Mouse (Mus musculus) MEL (cell line): ENCODE measurements around the gene Gpr62. TPM values are rescaled to one million over a fixed set of nuclear protein-coding genes. Genes with fewer than 3 reads are reported as not detected.

Source experiments
- DNase-seq: peaks from one replicate; pipeline ENCODE4 v3.0.0; 2011; ENCODE audit warnings: low read depth, low spot score
- H3K27ac ChIP-seq: 2 replicates; pipeline ENCODE4 v1.5.1; 2012; ENCODE audit warnings: low read depth, mild to moderate bottlenecking, control low read depth, low read length, moderate library complexity; ENCODE audit not compliant: control insufficient read depth
- H3K27me3 ChIP-seq, 2 experiments: fragments of 150-350 bp in 1 of 2; sonication (generic) in 1 of 2; 2 replicates each; pipeline ENCODE4 v1.6.1; 2012; ENCODE audit warnings: low read length in 2 of 2, mild to moderate bottlenecking in 2 of 2, improper control_type of control experiment in 1 of 2, moderate library complexity in 1 of 2; ENCODE audit not compliant: insufficient read depth in 2 of 2, control insufficient read depth in 1 of 2
- H3K36me3 ChIP-seq, 2 experiments: 2 replicates each; pipeline ENCODE4 v1.6.1; 2012 to 2014; ENCODE audit warnings: low read length in 2 of 2, improper control_type of control experiment in 1 of 2, inconsistent platforms in 1 of 2, mild to moderate bottlenecking in 1 of 2; ENCODE audit not compliant: insufficient read depth in 2 of 2, control insufficient read depth in 1 of 2
- H3K4me1 ChIP-seq, 2 experiments: fragments of 150-350 bp in 1 of 2; sonication (generic) in 1 of 2; 2 replicates each; pipeline ENCODE4 v1.6.1; 2012; ENCODE audit warnings: low read length in 2 of 2, improper control_type of control experiment in 1 of 2, mild to moderate bottlenecking in 1 of 2; ENCODE audit not compliant: insufficient read depth in 2 of 2, control insufficient read depth in 1 of 2
- H3K4me3 ChIP-seq, 2 experiments: fragments of 150-350 bp in 1 of 2; sonication (generic) in 1 of 2; 2 replicates each; pipeline ENCODE4 v1.5.1; 2012; ENCODE audit warnings: low read depth in 2 of 2, low read length in 2 of 2, mild to moderate bottlenecking in 2 of 2, moderate library complexity in 2 of 2, control low read depth in 1 of 2, improper control_type of control experiment in 1 of 2; ENCODE audit not compliant: control insufficient read depth in 1 of 2, insufficient read depth in 1 of 2
- H3K79me2 ChIP-seq: 2 replicates; pipeline ENCODE4 v1.6.1; 2012; ENCODE audit warnings: mild to moderate bottlenecking, low read length, moderate library complexity; ENCODE audit not compliant: control insufficient read depth, poor library complexity, insufficient read depth
- H3K9ac ChIP-seq: 2 replicates; pipeline ENCODE4 v1.6.1; 2012; ENCODE audit warnings: low read depth, mild to moderate bottlenecking, control low read depth, low read length, moderate library complexity; ENCODE audit not compliant: control insufficient read depth, poor library complexity, severe bottlenecking
- H3K9me3 ChIP-seq: fragments of 150-350 bp; sonication (generic); replicated peaks from 2 replicates; pipeline ENCODE4 v1.6.1; 2012; ENCODE audit warnings: mild to moderate bottlenecking, low read length, improper control_type of control experiment, moderate library complexity; ENCODE audit not compliant: insufficient read depth
- BHLHE40 ChIP-seq: IDR thresholded peaks from 2 replicates; pipeline ENCODE4 v1.6.1; 2012; ENCODE audit warnings: low read depth, mild to moderate bottlenecking, inconsistent platforms, low read length, improper control_type of control experiment, borderline replicate concordance
- E2F4 ChIP-seq: IDR thresholded peaks from 2 replicates; pipeline ENCODE4 v1.6.1; 2011; ENCODE audit warnings: low read depth, low read length, improper control_type of control experiment, borderline replicate concordance
- EP300 ChIP-seq, 2 experiments: IDR thresholded peaks; 2 replicates each; pipeline ENCODE4 v1.6.1; 2011; ENCODE audit warnings: improper control_type of control experiment in 2 of 2, low read length in 2 of 2, low read depth in 1 of 2, mild to moderate bottlenecking in 1 of 2
- ETS1 ChIP-seq: IDR thresholded peaks from 2 replicates; pipeline ENCODE4 v1.6.1; 2012; ENCODE audit warnings: low read depth, mild to moderate bottlenecking, inconsistent platforms, low read length, improper control_type of control experiment, moderate library complexity
- GABPA ChIP-seq: IDR thresholded peaks from 2 replicates; pipeline ENCODE4 v1.6.1; 2012; ENCODE audit warnings: low read depth, mild to moderate bottlenecking, inconsistent platforms, low read length, improper control_type of control experiment, moderate library complexity
- GATA1 ChIP-seq: IDR thresholded peaks from 2 replicates; pipeline ENCODE4 v1.6.1; 2011; ENCODE audit warnings: low read depth, low read length, improper control_type of control experiment
- MAX ChIP-seq: IDR thresholded peaks from 2 replicates; pipeline ENCODE4 v1.6.1; 2011; ENCODE audit warnings: low read length, improper control_type of control experiment
- MEF2A ChIP-seq: IDR thresholded peaks from 2 replicates; pipeline ENCODE4 v1.6.1; 2014; ENCODE audit warnings: low read depth, mild to moderate bottlenecking, inconsistent platforms, low read length, improper control_type of control experiment; ENCODE audit not compliant: poor library complexity, insufficient replicate concordance, severe bottlenecking; ENCODE audit errors: extremely low read depth
- MYB ChIP-seq: IDR thresholded peaks from 2 replicates; pipeline ENCODE4 v1.6.1; 2011; ENCODE audit warnings: mild to moderate bottlenecking, low read depth, low read length, improper control_type of control experiment
- POLR2A ChIP-seq, 2 experiments: IDR thresholded peaks; 2 replicates each; pipeline ENCODE4 v1.6.1; 2011 to 2012; ENCODE audit warnings: low read length in 2 of 2, mild to moderate bottlenecking in 2 of 2, control low read depth in 1 of 2, improper control_type of control experiment in 1 of 2, low read depth in 1 of 2, moderate library complexity in 1 of 2; ENCODE audit not compliant: control insufficient read depth in 1 of 2, insufficient read depth in 1 of 2, poor library complexity in 1 of 2
- POLR2AphosphoS2 ChIP-seq: IDR thresholded peaks from 2 replicates; pipeline ENCODE4 v1.6.1; 2011; ENCODE audit warnings: low read length, improper control_type of control experiment
- RCOR1 ChIP-seq: IDR thresholded peaks from 2 replicates; pipeline ENCODE4 v1.6.1; 2012; ENCODE audit warnings: low read depth, mild to moderate bottlenecking, inconsistent platforms, low read length, improper control_type of control experiment
- SMC3 ChIP-seq: IDR thresholded peaks from 2 replicates; pipeline ENCODE4 v1.6.1; 2011; ENCODE audit warnings: low read depth, low read length, improper control_type of control experiment
- TAL1 ChIP-seq: IDR thresholded peaks from 2 replicates; pipeline ENCODE4 v1.6.1; 2012; ENCODE audit warnings: mild to moderate bottlenecking, inconsistent platforms, low read length, moderate library complexity, mixed read lengths
- UBTF ChIP-seq: IDR thresholded peaks from 2 replicates; pipeline ENCODE4 v1.6.1; 2012; ENCODE audit warnings: low read depth, mild to moderate bottlenecking, inconsistent platforms, low read length, improper control_type of control experiment, moderate library complexity, borderline replicate concordance; ENCODE audit not compliant: insufficient read depth
- USF1 ChIP-seq: IDR thresholded peaks from 2 replicates; pipeline ENCODE4 v1.6.1; 2014; ENCODE audit warnings: low read depth, mild to moderate bottlenecking, inconsistent platforms, low read length, improper control_type of control experiment, moderate library complexity
- ZC3H11A ChIP-seq: IDR thresholded peaks from 2 replicates; pipeline ENCODE4 v1.6.1; 2012; ENCODE audit warnings: low read depth, mild to moderate bottlenecking, inconsistent platforms, low read length, improper control_type of control experiment
- ZKSCAN1 ChIP-seq: IDR thresholded peaks from 2 replicates; pipeline ENCODE4 v1.6.1; 2012; ENCODE audit warnings: low read depth, mild to moderate bottlenecking, inconsistent platforms, low read length, improper control_type of control experiment, moderate library complexity
- ZMIZ1 ChIP-seq: IDR thresholded peaks from 2 replicates; pipeline ENCODE4 v1.6.1; 2012; ENCODE audit warnings: low read depth, mild to moderate bottlenecking, inconsistent platforms, low read length, improper control_type of control experiment, moderate library complexity
- ZNF384 ChIP-seq: IDR thresholded peaks from 2 replicates; pipeline ENCODE4 v1.6.1; 2012; ENCODE audit warnings: low read depth, mild to moderate bottlenecking, inconsistent platforms, low read length, improper control_type of control experiment
- polyA plus RNA-seq, 2 experiments: library from polyadenylated mRNA; stranded (reverse) in 1 of 2; unstranded in 1 of 2; fragments of >175 nt in 1 of 2; fragments of >200 nt in 1 of 2; gene quantifications; 2 replicates each; pipeline versions ENCODE4 v1.2.1 to v1.2.4; 2012; ENCODE audit warnings: low replicate concordance in 2 of 2, low read depth in 1 of 2; ENCODE audit not compliant: insufficient read length in 2 of 2, insufficient read depth in 1 of 2, missing spikeins in 1 of 2
- total RNA-seq: library from RNA; depleted of rRNA; stranded (reverse); fragments of 300-350 nt; gene quantifications from 2 replicates; pipeline ENCODE4 v1.2.3, GENCODE M21; 2012

Gpr62 gene
- total and polyA plus RNA-seq, 3 experiments = 0.10 TPM; not detected in 2

DNA sequence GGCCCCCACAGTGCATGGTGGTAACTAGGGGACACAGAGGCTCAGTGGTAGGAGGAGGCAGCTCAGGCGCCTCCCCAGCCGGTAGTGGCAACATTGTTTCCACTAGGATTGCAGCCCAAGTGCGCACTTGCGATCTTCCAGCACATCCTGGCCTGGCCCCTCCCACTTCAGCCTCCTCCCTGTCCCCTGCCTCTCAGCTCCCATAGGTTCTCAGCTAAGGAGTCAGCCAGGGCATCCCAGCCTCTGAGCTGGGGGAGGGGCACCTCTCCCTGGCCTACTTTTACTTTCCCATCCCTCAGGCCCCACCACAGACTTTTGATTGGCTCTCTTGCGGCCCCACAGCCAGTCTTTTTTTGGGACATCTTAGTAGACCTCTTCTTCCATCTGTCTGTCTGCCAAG, 6.2 kb upstream of the Gpr62 start:
- DNase-seq = no peak
- Histone ChIP-seq H3K27ac (no peak overlapping the region), H3K36me3 (no peaks in the 10 kb centered on the region; a peak in 1 of 4 replicates), H3K27me3 (no peaks in the 10 kb centered on the region), H3K9ac (no peak overlapping the region), H3K4me3 (no peak overlapping the region), H3K79me2 (no peaks in the 10 kb centered on the region), H3K4me1 (peaks cover 0 to 10% of the 10 kb centered on the region in 2 experiments; a peak in 3 of 4 replicates), H3K9me3 (no peaks in the 10 kb centered on the region)
- TF ChIP-seq USF1 (no peak), BHLHE40 (no peak), ZNF384 (no peak), MYB (no peak), RCOR1 (no peak), GATA1 (no peak), ZMIZ1 (no peak), E2F4 (no peak), ETS1 (no peak), TAL1 (no peak), MEF2A (no peak), UBTF (no peak), POLR2A (IDR thresholded peaks at IDR 0.05; ENCODE audit: control insufficient read depth in 1 of 2, insufficient read depth in 1 of 2, low read depth in 1 of 2, low read length in 2 of 2, poor library complexity in 1 of 2) (no peak), GABPA (no peak), ZC3H11A (no peak), SMC3 (no peak), EP300 (IDR thresholded peaks at IDR 0.05; ENCODE audit: low read depth in 1 of 2, low read length in 2 of 2) (no peak), ZKSCAN1 (no peak), POLR2AphosphoS2 (no peak)

DNA sequence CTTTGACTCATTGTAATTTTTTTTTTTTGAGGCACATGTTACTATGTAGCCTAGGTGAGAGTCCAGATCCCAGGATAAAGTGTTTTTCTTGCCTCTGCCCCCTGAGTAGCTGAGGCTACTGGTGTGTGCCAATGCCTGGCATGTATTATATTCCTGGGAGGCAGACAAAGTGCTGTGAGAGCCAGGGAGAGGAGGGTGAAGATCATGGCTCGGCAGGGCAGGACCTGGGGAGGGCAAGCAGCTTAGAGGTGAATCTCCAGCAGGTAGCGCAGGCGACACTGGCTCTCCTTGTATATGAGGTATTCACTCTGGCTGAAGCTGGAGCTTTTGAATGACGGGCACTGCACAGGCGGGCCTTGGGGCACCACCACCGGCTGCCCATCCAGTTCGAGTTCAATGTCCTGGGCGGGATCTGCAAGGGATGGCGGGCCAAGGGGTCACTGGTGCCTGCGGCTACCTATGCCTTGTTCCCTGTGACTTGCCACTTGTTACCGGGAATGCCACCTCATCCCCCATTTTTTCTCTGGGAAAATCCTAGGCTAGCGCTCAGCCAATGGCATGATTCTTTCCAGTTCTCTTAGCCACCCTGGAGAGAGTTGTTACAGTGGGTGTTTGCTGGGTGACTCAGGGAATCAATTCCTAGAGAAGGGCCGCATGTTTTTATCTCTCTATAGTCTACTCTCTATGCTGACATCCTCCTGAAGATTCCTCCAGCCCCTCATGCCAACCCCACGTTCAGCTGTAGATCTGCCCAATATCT, 5.4 kb upstream of the Gpr62 start:
- H3K79me2 ChIP-seq = no peaks in the 10 kb centered on the region
- H3K9ac ChIP-seq = no peak overlapping the region
- TF ChIP-seq POLR2A (IDR thresholded peaks at IDR 0.05; ENCODE audit: control insufficient read depth in 1 of 2, insufficient read depth in 1 of 2, low read depth in 1 of 2, low read length in 2 of 2, poor library complexity in 1 of 2) (no peak), MAX (no peak)
- no peak overlapping the region for H3K4me3 ChIP-seq
- no peaks in the 10 kb centered on the region for H3K9me3 ChIP-seq
- no peaks in the 10 kb centered on the region for H3K27me3 ChIP-seq
- no peaks in the 10 kb centered on the region; a peak in 1 of 4 replicates for H3K36me3 ChIP-seq
- peaks cover 0 to 10% of the 10 kb centered on the region in 2 experiments; a peak in 3 of 4 replicates for H3K4me1 ChIP-seq
- no peak overlapping the region for H3K27ac ChIP-seq
- DNase-seq = no peak
